Mouse (Mus musculus) limb, embryonic 13.5 days (tissue): ENCODE results near the gene Padi3. TPM values are rescaled to one million over a fixed set of nuclear protein-coding genes. Genes with fewer than 3 reads are reported as not detected.
A peak's percentile ranks its signal among the peaks of the same experiment; 100 is the strongest.

Experiments used
- ATAC-seq: fragments of 200-750 bp; cut with Nextera tagmentation; 2 replicates; pipeline ENCODE4 v1.8.0; 2017; ENCODE audit warnings: low read depth, moderate number of reproducible peaks, moderate TSS enrichment; ENCODE audit not compliant: low FRiP score
- H3K27ac ChIP-seq: fragments of 300-500 bp; sonication (generic); 2 replicates; pipeline ENCODE4 v1.5.1; 2015; ENCODE audit warnings: inconsistent platforms, mild to moderate bottlenecking, moderate library complexity
- H3K27me3 ChIP-seq: fragments of 300-500 bp; sonication (generic); 2 replicates; pipeline ENCODE4 v1.6.1; 2015; ENCODE audit warnings: mild to moderate bottlenecking, inconsistent platforms
- H3K36me3 ChIP-seq: fragments of 300-500 bp; sonication (generic); 2 replicates; pipeline ENCODE4 v1.6.1; 2015; ENCODE audit warnings: inconsistent platforms, mild to moderate bottlenecking, moderate library complexity
- H3K4me1 ChIP-seq: fragments of 300-500 bp; sonication (generic); 2 replicates; pipeline ENCODE4 v1.6.1; 2015; ENCODE audit warnings: inconsistent platforms
- H3K4me2 ChIP-seq: fragments of 300-500 bp; sonication (generic); replicated peaks from 2 replicates; pipeline ENCODE4 v1.6.1; 2015; ENCODE audit warnings: inconsistent platforms, mild to moderate bottlenecking, moderate library complexity
- H3K4me3 ChIP-seq: fragments of 300-500 bp; sonication (generic); 2 replicates; pipeline ENCODE4 v1.5.1; 2015; ENCODE audit warnings: moderate library complexity, mild to moderate bottlenecking, inconsistent platforms
- H3K9ac ChIP-seq: fragments of 300-500 bp; sonication (generic); 2 replicates; pipeline ENCODE4 v1.6.1; 2015; ENCODE audit warnings: mild to moderate bottlenecking, inconsistent platforms
- H3K9me3 ChIP-seq: fragments of 300-500 bp; sonication (generic); 2 replicates; pipeline ENCODE4 v1.6.1; 2016; ENCODE audit warnings: inconsistent platforms
- WGBS: fragments of 180-500 bp; shearing (Covaris S2); methylation state at CpG from one replicate; pipeline ENCODE4 v1.1.7; 2015; 5-methylcytosine and 5-hydroxymethylcytosine counted together
- polyA plus RNA-seq: library from polyadenylated mRNA; unstranded; fragments of >200 nt; fragmentation: Nextera tagmentation; extraction: Ambion mirVana; gene quantifications from 2 replicates; pipeline ENCODE4 v1.2.1, GENCODE M21; 2015

Padi3 gene
- polyA plus RNA-seq, 1 experiment from 2014 or later: 0.28 TPM

DNA sequence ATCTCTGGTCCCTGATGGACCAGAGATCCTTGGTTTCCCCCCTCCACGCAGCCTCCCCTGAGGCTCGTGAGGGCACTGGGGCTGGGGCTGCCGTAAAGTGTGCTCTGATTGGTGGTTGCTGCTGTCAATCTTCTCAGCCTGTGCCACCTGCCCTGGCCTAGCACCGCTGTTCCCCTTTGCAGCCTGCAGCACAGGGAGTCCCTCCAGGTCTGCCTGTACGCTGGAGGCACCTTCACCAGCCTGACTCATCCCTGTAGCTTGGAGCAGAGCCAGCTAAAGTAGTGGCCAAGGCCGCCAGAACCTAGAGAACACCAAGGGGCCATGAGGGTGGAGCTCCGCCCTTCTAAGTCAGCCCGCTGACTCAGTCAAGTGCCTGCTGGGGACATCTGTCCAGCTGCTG is 27.4 kb upstream of the Padi3 start:
- Histone ChIP-seq H3K4me3 (no peak overlapping the region), H3K4me2 (no peak overlapping the region), H3K27me3 (no peaks in the 10 kb centered on the region; the same call in 1 of the 2 replicates), H3K9me3 (no peaks in the 10 kb centered on the region), H3K9ac (no peak overlapping the region), H3K36me3 (no peaks in the 10 kb centered on the region), H3K27ac (no peak overlapping the region), H3K4me1 (peaks cover 22% of the 10 kb centered on the region)
- 22% methylated on average over 8 of the region's 8 CpGs for WGBS
- ATAC-seq: no peak

DNA sequence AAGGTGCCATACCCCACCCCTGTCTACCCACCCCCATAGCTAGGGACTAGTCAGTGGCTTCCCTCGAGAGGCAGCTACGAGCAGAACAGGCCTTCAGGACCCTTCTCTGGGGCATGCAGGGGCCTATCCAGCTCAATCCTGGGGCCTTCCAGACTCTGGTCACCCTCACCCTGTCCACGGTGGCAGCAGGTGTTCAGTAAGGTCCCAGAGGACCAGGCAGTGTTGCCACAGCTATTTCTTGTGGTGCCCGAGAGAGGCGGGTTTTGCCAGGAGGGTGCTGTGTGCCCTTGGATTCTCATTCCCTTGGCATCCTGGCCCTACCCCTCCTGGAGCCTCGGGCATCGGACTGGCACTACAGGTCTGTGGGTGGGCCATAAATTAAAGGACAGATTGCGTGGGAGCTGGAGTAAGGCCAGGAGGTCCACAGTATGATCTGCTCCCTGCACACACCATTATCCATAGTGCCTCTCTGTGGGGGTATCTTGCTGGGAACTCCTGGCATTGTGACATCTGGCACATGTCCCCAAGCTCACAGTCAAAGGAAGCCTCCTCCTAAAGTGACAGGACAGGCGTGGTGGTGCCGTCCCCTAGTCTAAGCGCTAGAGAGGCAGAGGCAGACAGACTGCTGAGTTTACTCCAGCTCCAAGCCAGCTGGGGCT is 25.9 kb upstream of the Padi3 start:
- no peaks in the 10 kb centered on the region; the same call in 1 of the 2 replicates for H3K27me3 ChIP-seq
- no peaks in the 10 kb centered on the region for H3K36me3 ChIP-seq
- no peak overlapping the region for H3K4me3 ChIP-seq
- 64% methylated on average over 11 of the region's 11 CpGs for WGBS
- no peak overlapping the region; the same call in 1 of the 2 replicates for H3K4me2 ChIP-seq
- no peak overlapping the region for H3K27ac ChIP-seq
- H3K4me1 ChIP-seq: peaks cover 22% of the 10 kb centered on the region
- no peak overlapping the region for H3K9ac ChIP-seq
- ATAC-seq: no peak
- H3K9me3 ChIP-seq: no peaks in the 10 kb centered on the region

DNA sequence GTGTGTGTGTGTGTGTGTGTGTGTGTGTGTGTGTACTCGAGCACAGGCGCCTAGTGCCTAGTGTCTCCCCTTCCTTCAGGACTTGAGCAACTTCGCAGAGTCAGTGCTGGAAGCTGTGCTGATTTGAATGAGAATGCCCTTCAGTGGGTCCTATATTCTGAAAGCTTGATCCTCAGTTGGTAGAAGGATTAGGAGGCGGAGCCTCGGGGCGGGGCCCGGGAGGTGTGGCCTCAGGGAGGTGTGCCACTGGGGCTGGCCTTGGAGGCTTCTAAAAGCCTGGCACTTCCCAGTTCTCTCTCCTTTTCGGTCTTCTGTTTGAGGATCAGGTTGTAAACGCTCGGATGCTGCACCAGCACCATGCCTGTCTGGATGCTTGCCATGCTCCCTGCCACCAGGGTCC is 25.2 kb upstream of the Padi3 start:
- H3K4me1 ChIP-seq: peaks cover 22% of the 10 kb centered on the region
- H3K27ac ChIP-seq: no peak overlapping the region
- no peak overlapping the region for H3K9ac ChIP-seq
- H3K36me3 ChIP-seq: no peaks in the 10 kb centered on the region
- no peaks in the 10 kb centered on the region; the same call in 1 of the 2 replicates for H3K27me3 ChIP-seq
- peak overlapping the region; percentile 29; the same call in 1 of the 2 replicates for H3K4me2 ChIP-seq
- peak; percentile 16; the same call in 1 of the 2 replicates for ATAC-seq
- WGBS: 3% methylated on average over 10 of the region's 10 CpGs
- H3K4me3 ChIP-seq: no peak overlapping the region
- H3K9me3 ChIP-seq: no peaks in the 10 kb centered on the region

DNA sequence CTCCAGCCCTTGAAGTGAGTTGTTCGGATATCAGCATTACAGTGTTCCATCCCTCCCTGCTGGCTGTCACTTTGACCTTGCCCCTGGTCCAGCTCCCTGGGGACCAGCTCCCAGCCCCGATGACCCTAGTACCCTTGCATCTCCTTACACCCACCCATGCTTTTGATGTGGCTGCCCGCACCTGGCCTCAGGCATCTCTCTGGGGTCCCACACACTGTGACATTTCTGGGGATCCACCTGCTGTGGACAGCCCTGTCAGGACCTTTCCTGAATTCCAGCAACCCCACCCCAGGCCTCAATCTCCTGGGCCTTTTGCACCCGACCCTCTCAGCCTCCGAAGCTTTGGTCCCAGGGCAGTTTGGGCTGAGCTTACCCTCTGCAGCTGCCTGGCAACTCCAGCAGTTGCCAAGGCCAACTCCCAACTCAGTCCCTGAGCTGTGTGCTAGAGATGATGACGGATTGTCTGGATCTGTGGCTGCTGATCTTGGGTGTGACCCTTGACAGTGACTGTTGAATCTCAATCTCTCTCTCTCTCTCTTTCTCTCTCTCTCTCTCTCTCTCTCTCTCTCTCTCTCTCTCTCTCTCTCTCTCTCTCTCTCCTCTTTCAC is 24.0 kb upstream of the Padi3 start:
- no peak for ATAC-seq

DNA sequence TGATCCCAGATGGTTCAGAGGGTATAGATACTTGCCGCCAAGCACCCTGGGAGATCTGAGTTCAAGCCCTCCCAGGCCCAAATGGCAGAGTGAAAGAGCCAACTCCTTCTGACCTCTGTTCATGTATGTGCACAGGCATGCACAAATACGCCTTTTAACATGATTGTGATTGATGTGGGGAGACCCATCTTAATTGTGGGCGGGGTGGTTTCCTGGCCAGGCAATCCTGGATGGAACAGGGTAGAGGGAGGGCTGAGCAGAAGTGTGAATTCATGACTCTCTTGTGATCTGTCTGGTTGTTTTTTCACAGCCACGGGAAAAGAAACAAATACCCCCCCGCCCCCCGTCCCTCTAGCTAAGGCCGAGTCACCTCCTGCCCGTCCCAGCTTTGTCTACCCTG is 22.4 kb upstream of the Padi3 start:
- no peak for ATAC-seq

More for the DNA sequence above, 24.0 kb upstream of the Padi3 start:
- no peak overlapping the region for H3K4me2 ChIP-seq
- WGBS: 63% methylated on average over 6 of the region's 6 CpGs
- no peak overlapping the region for H3K27ac ChIP-seq
- H3K4me3 ChIP-seq: no peak overlapping the region
- H3K9me3 ChIP-seq: no peaks in the 10 kb centered on the region
- no peak overlapping the region for H3K9ac ChIP-seq
- H3K27me3 ChIP-seq: no peaks in the 10 kb centered on the region; the same call in 1 of the 2 replicates
- H3K36me3 ChIP-seq: no peaks in the 10 kb centered on the region
- H3K4me1 ChIP-seq: peaks cover 22% of the 10 kb centered on the region

DNA sequence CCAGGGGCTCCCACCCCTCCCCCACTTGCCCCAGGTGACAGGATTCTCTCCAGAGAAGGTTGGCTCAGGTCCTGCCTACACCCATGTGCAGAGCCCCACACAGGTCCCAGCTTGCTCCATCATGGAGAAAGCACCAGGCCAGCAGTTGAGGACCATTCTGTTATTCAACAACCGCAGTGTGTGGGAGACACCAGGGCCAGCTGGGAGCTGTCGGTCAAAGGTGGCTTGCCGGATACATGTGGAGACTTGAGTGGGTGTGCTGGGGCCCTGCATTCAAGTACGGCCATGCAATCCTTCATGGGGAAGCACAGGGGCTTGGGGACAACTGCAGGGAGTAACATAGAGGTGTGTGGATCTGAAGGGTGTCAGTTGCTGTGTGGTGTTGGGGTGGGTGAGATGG is 21.4 kb upstream of the Padi3 start:
- H3K9ac ChIP-seq: no peak overlapping the region
- H3K27ac ChIP-seq: no peak overlapping the region
- H3K4me3 ChIP-seq: no peak overlapping the region
- WGBS: 78% methylated on average over 4 of the region's 4 CpGs
- H3K4me2 ChIP-seq: no peak overlapping the region
- no peak for ATAC-seq
- H3K9me3 ChIP-seq: no peaks in the 10 kb centered on the region
- H3K4me1 ChIP-seq: peaks cover 22% of the 10 kb centered on the region
- no peaks in the 10 kb centered on the region; the same call in 1 of the 2 replicates for H3K27me3 ChIP-seq
- H3K36me3 ChIP-seq: no peaks in the 10 kb centered on the region

More for the DNA sequence above, 22.4 kb upstream of the Padi3 start:
- H3K36me3 ChIP-seq: no peaks in the 10 kb centered on the region
- H3K27me3 ChIP-seq: no peaks in the 10 kb centered on the region; the same call in 1 of the 2 replicates
- H3K27ac ChIP-seq: no peak overlapping the region
- no peak overlapping the region for H3K4me3 ChIP-seq
- H3K9ac ChIP-seq: no peak overlapping the region
- H3K9me3 ChIP-seq: no peaks in the 10 kb centered on the region
- WGBS: 34% methylated on average over 8 of the region's 8 CpGs
- no peak overlapping the region for H3K4me2 ChIP-seq
- H3K4me1 ChIP-seq: peaks cover 22% of the 10 kb centered on the region

DNA sequence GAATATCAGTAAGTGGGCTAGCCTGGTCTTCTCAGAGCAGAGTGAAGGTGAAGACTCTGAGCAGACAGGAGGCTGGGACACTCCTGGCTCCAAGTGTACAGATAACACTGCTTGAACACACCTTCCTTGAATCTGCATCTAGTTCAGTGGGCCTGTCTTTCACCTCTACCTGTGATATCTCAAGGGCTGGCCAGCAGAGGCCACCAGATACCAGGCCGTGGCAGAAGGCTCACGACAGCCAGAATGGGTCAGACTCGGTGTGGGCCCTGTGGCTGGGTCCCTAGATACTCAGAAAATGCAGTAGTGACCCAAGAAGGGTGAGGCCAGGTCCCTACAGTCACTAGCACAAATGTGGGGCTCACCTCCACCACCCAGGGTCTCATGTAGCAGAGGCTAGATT is 16.8 kb upstream of the Padi3 start:
- peaks cover 28% of the 10 kb centered on the region for H3K9me3 ChIP-seq
- no peak overlapping the region for H3K4me2 ChIP-seq
- no peak overlapping the region for H3K27ac ChIP-seq
- no peak for ATAC-seq
- no peak overlapping the region for H3K4me3 ChIP-seq
- no peaks in the 10 kb centered on the region; the same call in 1 of the 2 replicates for H3K36me3 ChIP-seq
- no peaks in the 10 kb centered on the region for H3K27me3 ChIP-seq
- 48% methylated on average over 3 of the region's 3 CpGs for WGBS
- H3K4me1 ChIP-seq: no peaks in the 10 kb centered on the region
- no peak overlapping the region for H3K9ac ChIP-seq

DNA sequence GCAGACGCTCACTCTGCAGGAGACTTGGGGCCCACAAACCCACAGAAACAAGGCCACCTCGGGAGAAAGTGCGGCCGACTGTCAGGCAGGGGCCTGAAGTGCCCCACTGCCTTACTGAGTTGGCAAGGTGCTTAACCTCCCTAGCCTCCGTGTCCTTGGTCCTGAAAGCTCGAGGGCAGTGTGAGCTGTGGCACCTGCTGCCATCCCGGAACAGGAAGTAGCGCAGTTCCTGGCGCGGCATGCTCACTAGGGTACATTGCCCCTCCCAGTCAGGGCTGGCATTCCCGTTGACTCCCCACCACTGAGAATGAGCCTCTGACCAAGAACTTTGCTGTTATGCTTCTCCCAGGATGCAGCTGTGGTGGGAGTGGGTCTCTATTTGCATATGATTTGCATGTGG is 15.5 kb upstream of the Padi3 start:
- no peak overlapping the region for H3K9ac ChIP-seq
- H3K9me3 ChIP-seq: peaks cover 33% of the 10 kb centered on the region
- no peak for ATAC-seq
- no peaks in the 10 kb centered on the region; the same call in 1 of the 2 replicates for H3K36me3 ChIP-seq
- H3K4me3 ChIP-seq: no peak overlapping the region
- H3K27ac ChIP-seq: no peak overlapping the region
- 59% methylated on average over 11 of the region's 11 CpGs for WGBS
- H3K4me2 ChIP-seq: no peak overlapping the region
- H3K27me3 ChIP-seq: no peaks in the 10 kb centered on the region
- no peaks in the 10 kb centered on the region for H3K4me1 ChIP-seq

DNA sequence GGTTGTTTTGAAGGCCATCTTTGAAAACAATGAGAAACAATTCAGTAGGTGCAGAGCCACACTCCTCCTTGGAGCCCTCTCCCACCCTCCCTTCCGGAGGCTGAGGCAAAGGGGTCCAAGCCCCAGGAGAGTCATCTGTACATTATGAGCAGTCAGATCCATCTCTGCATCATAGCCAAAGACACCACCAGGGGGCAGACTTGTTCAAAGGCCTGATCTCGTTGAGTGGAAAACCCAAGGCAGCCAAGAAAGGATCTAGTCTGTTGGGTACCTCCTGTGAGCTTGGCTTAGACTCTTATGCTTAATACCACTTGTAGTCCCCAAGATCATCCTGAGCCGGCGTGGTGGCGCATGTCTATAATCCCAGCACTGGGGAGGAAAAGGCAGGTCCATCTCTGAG is 11.5 kb upstream of the Padi3 start:
- no peak for ATAC-seq
- WGBS: 76% methylated on average over 5 of the region's 5 CpGs
- H3K36me3 ChIP-seq: no peaks in the 10 kb centered on the region; the same call in 1 of the 2 replicates

DNA sequence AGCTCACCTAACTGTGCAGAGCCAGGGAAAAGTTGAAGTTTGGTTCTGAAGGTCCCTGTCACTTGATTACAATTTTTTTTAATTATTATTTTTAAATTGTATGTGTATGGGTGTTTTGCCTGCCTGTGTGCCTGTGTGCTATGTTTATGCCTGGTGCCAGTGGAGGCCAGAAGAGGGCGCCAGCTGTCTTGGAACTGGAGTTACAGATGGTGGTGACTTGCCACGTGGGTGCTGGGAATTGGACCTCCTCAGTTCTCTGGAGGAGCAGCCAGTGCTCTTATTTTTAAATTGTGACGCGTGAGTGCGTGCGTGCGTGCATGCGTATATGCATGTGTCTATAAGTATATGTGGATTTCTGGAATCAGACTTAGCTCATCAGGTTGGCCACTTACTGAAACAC is 7.0 kb upstream of the Padi3 start:
- no peak for ATAC-seq
- Histone ChIP-seq H3K27me3 (no peaks in the 10 kb centered on the region), H3K9me3 (peaks cover 7% of the 10 kb centered on the region), H3K4me3 (no peak overlapping the region), H3K36me3 (no peaks in the 10 kb centered on the region), H3K9ac (no peak overlapping the region), H3K27ac (no peak overlapping the region), H3K4me1 (peaks cover 36% of the 10 kb centered on the region), H3K4me2 (no peak overlapping the region)
- WGBS: 97% methylated on average over 8 of the region's 8 CpGs

More for the DNA sequence above, 11.5 kb upstream of the Padi3 start:
- no peak overlapping the region for H3K4me3 ChIP-seq
- H3K27me3 ChIP-seq: no peaks in the 10 kb centered on the region
- no peaks in the 10 kb centered on the region for H3K4me1 ChIP-seq
- peaks cover 33% of the 10 kb centered on the region for H3K9me3 ChIP-seq
- H3K4me2 ChIP-seq: no peak overlapping the region
- H3K27ac ChIP-seq: no peak overlapping the region
- H3K9ac ChIP-seq: no peak overlapping the region

DNA sequence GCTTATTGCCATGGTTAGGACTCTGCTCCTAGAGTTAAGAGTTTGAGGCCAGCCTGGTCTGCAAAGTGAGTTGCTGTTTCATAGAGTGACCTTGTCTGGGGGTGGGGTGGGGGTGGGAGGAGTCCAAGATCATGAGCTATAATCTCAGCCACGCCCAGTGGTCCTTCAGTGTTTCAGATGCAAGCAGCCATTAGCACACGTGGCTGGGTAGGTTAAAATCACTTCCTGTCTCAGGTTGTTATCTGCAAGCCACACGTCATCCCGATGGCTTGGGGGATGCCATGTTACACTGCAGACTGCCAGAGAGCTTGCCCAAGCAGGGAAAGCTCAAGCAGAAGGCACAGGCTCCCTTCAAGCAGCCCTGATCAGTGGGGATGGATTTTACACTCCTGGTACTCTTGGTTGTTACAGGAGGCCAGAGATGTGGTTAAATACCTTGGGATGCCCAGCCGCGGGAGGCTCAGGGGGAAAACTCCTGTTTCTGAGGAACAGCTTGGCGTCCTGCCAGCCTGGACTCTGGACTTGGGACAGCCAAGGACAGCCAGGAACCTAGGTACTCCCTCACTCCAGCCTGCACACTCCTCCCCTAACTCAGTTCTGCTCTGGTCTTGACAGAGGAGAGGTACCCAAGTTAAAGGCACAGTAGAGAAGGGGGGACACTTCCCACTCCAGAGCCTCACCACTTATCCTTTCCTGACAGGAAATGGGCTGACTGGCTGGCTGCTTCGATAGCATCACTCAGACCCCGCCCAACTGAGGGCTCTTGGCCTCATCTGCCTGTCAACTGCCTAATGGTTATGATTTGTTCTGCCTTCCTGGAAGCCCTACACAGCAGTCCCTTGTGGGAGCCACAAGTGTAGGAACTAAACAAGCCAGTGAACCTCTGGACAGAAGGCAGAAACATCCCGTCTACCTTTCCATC is 5.8 kb upstream of the Padi3 start:
- Histone ChIP-seq H3K36me3 (no peaks in the 10 kb centered on the region), H3K27ac (no peak overlapping the region), H3K4me3 (no peak overlapping the region), H3K9ac (no peak overlapping the region), H3K9me3 (no peaks in the 10 kb centered on the region; the same call in 1 of the 2 replicates), H3K4me2 (no peak overlapping the region), H3K4me1 (peaks cover 41% of the 10 kb centered on the region), H3K27me3 (no peaks in the 10 kb centered on the region)
- WGBS: 41% methylated on average over 10 of the region's 10 CpGs
- no peak for ATAC-seq

DNA sequence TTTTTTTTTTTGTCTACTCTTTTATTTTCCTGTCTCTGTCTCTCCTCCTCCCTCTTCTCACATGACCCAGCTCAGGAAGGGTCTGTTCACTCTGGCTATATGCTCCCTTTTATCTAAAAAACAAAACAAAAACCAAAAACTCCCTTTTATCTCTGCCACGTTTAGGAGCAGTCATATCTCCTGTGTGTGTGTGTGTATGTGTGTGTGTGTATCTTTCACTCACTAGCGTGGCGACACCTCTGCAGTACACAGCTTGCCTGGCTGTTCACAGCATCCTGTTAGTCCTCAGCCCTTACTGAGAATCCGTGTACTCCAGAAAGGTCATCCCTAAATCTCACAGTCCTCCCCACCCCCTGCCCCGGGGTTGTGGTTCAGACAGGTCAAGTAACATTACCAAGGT is 5.0 kb upstream of the Padi3 start:
- WGBS: 55% methylated on average over 5 of the region's 5 CpGs
- H3K9me3 ChIP-seq: no peaks in the 10 kb centered on the region; the same call in 1 of the 2 replicates
- no peak overlapping the region for H3K27ac ChIP-seq
- H3K36me3 ChIP-seq: no peaks in the 10 kb centered on the region
- no peak overlapping the region for H3K4me2 ChIP-seq
- no peak for ATAC-seq
- H3K9ac ChIP-seq: no peak overlapping the region
- no peaks in the 10 kb centered on the region for H3K27me3 ChIP-seq
- peaks cover 44% of the 10 kb centered on the region for H3K4me1 ChIP-seq
- no peak overlapping the region for H3K4me3 ChIP-seq
